Mouse (Mus musculus): ENCODE data around the gene Nrp1.

Nrp1 gene

GRCm38 (mm10) chr8:128371789-128372188 is 13.4 kb downstream of the Nrp1 start:
- no peak for DNase-seq

GRCm38 (mm10) chr8:128372724-128373123 is 14.3 kb downstream of the Nrp1 start:
- DNase-seq = no peak

GRCm38 (mm10) chr8:128373418-128373817 is 15.0 kb downstream of the Nrp1 start:
- DNase-seq = no peak

GRCm38 (mm10) chr8:128375291-128375690 is 16.9 kb downstream of the Nrp1 start:
- DNase-seq = no peak

- DNase-seq = no peak
Observed at GRCm38 (mm10) chr8:128383176-128383575, 24.8 kb downstream of the Nrp1 start.

- no peak for DNase-seq
Observed at GRCm38 (mm10) chr8:128384366-128384765, 26.0 kb downstream of the Nrp1 start.

GRCm38 (mm10) chr8:128384921-128385332 is 26.5 kb downstream of the Nrp1 start:
- no peak for DNase-seq

- DNase-seq = no peak
Observed at GRCm38 (mm10) chr8:128386963-128387621, 28.7 kb downstream of the Nrp1 start.

- DNase-seq = no peak
Observed at GRCm38 (mm10) chr8:128390759-128391158, 32.4 kb downstream of the Nrp1 start.

GRCm38 (mm10) chr8:128391182-128391760 is 32.9 kb downstream of the Nrp1 start:
- no peak for DNase-seq

GRCm38 (mm10) chr8:128394671-128395193 is 36.3 kb downstream of the Nrp1 start:
- no peak for DNase-seq

- DNase-seq = no peak
Observed at GRCm38 (mm10) chr8:128396968-128397367, 38.6 kb downstream of the Nrp1 start.

- DNase-seq = no peak
Observed at GRCm38 (mm10) chr8:128397441-128397840, 39.0 kb downstream of the Nrp1 start.

- DNase-seq = no peak
Observed at GRCm38 (mm10) chr8:128398472-128399091, 40.2 kb downstream of the Nrp1 start.

- DNase-seq = no peak
Observed at GRCm38 (mm10) chr8:128400286-128400685, 41.9 kb downstream of the Nrp1 start.

GRCm38 (mm10) chr8:128404876-128405275 is 46.5 kb downstream of the Nrp1 start:
- no peak for DNase-seq

- no peak for DNase-seq
Observed at GRCm38 (mm10) chr8:128413381-128413780, 55.0 kb downstream of the Nrp1 start.

GRCm38 (mm10) chr8:128415730-128416684 is 57.6 kb downstream of the Nrp1 start:
- DNase-seq = peak; percentile 39

- no peak for DNase-seq
Observed at GRCm38 (mm10) chr8:128416896-128417295, 58.5 kb downstream of the Nrp1 start.

GRCm38 (mm10) chr8:128417956-128418796 is 59.8 kb downstream of the Nrp1 start:
- DNase-seq = no peak

GRCm38 (mm10) chr8:128419984-128420383 is 61.6 kb downstream of the Nrp1 start:
- no peak for DNase-seq

GRCm38 (mm10) chr8:128420402-128420801 is 62.0 kb downstream of the Nrp1 start:
- DNase-seq = no peak

Data from right cerebral cortex, postnatal 25 days (tissue).